Mouse (Mus musculus) liver, adult 2 months (tissue): ENCODE measurements around the gene Mgst1.

Experiments
- CTCF ChIP-seq: fragments of 200-500 bp; IDR thresholded peaks from 2 replicates; pipeline ENCODE4 v1.5.1; 2011; ENCODE audit warnings: low read depth, low read length, control low read depth
- POLR2A ChIP-seq: fragments of 200-500 bp; IDR thresholded peaks from 2 replicates; pipeline ENCODE4 v1.6.1; 2011; ENCODE audit warnings: low read length, control low read depth; ENCODE audit not compliant: insufficient read depth; ENCODE audit errors: extremely low read depth

GRCm38 (mm10) chr6:138104559-138104958, 35.6 kb upstream of the Mgst1 start:
- TF ChIP-seq CTCF = no peak
- no peak for TF ChIP-seq POLR2A
